Mouse (Mus musculus): ENCODE measurements at regions not wholly inside any gene's neighbourhood (a gene's known extent, or its start where the extent isn't known, plus 50 kb on each side); places are given as distances from the start of the nearest gene placed in this dataset.

GRCm38 (mm10) chr3:57910020-57910419 is 62.1 kb upstream of the Pfn2 start:
- H3K9me3 ChIP-seq (ENCODE audit: control insufficient read depth, low read length): no peaks in the 10 kb centered on the region
- H3K9ac ChIP-seq (ENCODE audit: low read length): no peak overlapping the region
- H3K4me1 ChIP-seq (ENCODE audit: control insufficient read depth, insufficient read depth, low read length): no peaks in the 10 kb centered on the region
- no peaks in the 10 kb centered on the region for H3K36me3 ChIP-seq (ENCODE audit: control insufficient read depth, insufficient read depth, low read length)
- no peak overlapping the region for H3K27ac ChIP-seq (ENCODE audit: low read depth, low read length)
- H3K4me3 ChIP-seq (ENCODE audit: low read depth, low read length): no peak overlapping the region
- no peak for DNase-seq (ENCODE audit: low spot score)
- no peak for ATAC-seq (ENCODE audit: insufficient read depth, low FRiP score, low TSS enrichment)
- H3K27me3 ChIP-seq (ENCODE audit: control insufficient read depth, insufficient read depth, low read length): no peaks in the 10 kb centered on the region
- no peak overlapping the region for H3K4me2 ChIP-seq (ENCODE audit: low read depth)

- peak overlapping the region; percentile 7; the same call in 1 of the 2 replicates for H3K4me2 ChIP-seq (ENCODE audit: low read depth)
- H3K4me3 ChIP-seq (ENCODE audit: low read depth, low read length): no peak overlapping the region
- 26% methylated on average over 16 of the region's 16 CpGs for WGBS
- no peak overlapping the region for H3K9ac ChIP-seq (ENCODE audit: low read length)
- H3K4me1 ChIP-seq (ENCODE audit: control insufficient read depth, insufficient read depth, low read length): no peaks in the 10 kb centered on the region
- peak; percentile 11 for DNase-seq (ENCODE audit: low spot score)
- no peaks in the 10 kb centered on the region for H3K36me3 ChIP-seq (ENCODE audit: control insufficient read depth, insufficient read depth, low read length)
- H3K27ac ChIP-seq (ENCODE audit: low read depth, low read length): no peak overlapping the region
- H3K27me3 ChIP-seq (ENCODE audit: control insufficient read depth, insufficient read depth, low read length): no peaks in the 10 kb centered on the region
- no peaks in the 10 kb centered on the region for H3K9me3 ChIP-seq (ENCODE audit: control insufficient read depth, low read length)
- no peak for ATAC-seq (ENCODE audit: insufficient read depth, low FRiP score, low TSS enrichment)
Observed at GRCm38 (mm10) chr3:57911831-57912596, 64.1 kb upstream of the Pfn2 start.

GRCm38 (mm10) chr3:57912650-57913343 is 64.9 kb upstream of the Pfn2 start:
- Histone ChIP-seq H3K27me3 (ENCODE audit: control insufficient read depth, insufficient read depth, low read length) (no peaks in the 10 kb centered on the region), H3K27ac (ENCODE audit: low read depth, low read length) (no peak overlapping the region), H3K9me3 (ENCODE audit: control insufficient read depth, low read length) (no peaks in the 10 kb centered on the region), H3K4me2 (ENCODE audit: low read depth) (no peak overlapping the region), H3K4me1 (ENCODE audit: control insufficient read depth, insufficient read depth, low read length) (no peaks in the 10 kb centered on the region), H3K36me3 (ENCODE audit: control insufficient read depth, insufficient read depth, low read length) (no peaks in the 10 kb centered on the region), H3K4me3 (ENCODE audit: low read depth, low read length) (no peak overlapping the region), H3K9ac (ENCODE audit: low read length) (no peak overlapping the region)
- no peak for ATAC-seq (ENCODE audit: insufficient read depth, low FRiP score, low TSS enrichment)
- no peak for DNase-seq (ENCODE audit: low spot score)
- 57% methylated on average over 7 of the region's 7 CpGs for WGBS

- Histone ChIP-seq H3K4me2 (ENCODE audit: low read depth) (no peak overlapping the region), H3K4me3 (ENCODE audit: low read depth, low read length) (no peak overlapping the region), H3K36me3 (ENCODE audit: control insufficient read depth, insufficient read depth, low read length) (no peaks in the 10 kb centered on the region), H3K27ac (ENCODE audit: low read depth, low read length) (no peak overlapping the region), H3K4me1 (ENCODE audit: control insufficient read depth, insufficient read depth, low read length) (no peaks in the 10 kb centered on the region), H3K27me3 (ENCODE audit: control insufficient read depth, insufficient read depth, low read length) (no peaks in the 10 kb centered on the region), H3K9ac (ENCODE audit: low read length) (no peak overlapping the region), H3K9me3 (ENCODE audit: control insufficient read depth, low read length) (no peaks in the 10 kb centered on the region)
- DNase-seq (ENCODE audit: low spot score) (no peak), ATAC-seq (ENCODE audit: insufficient read depth, low FRiP score, low TSS enrichment) (no peak)
- 90% methylated on average over 3 of the region's 3 CpGs for WGBS
Observed at GRCm38 (mm10) chr3:57914687-57915086, 66.8 kb upstream of the Pfn2 start.

- 59% methylated on average over 2 of the region's 2 CpGs for WGBS
- no peak for DNase-seq (ENCODE audit: low spot score)
- Histone ChIP-seq H3K4me3 (ENCODE audit: low read depth, low read length) (no peak overlapping the region), H3K27ac (ENCODE audit: low read depth, low read length) (no peak overlapping the region), H3K9me3 (ENCODE audit: control insufficient read depth, low read length) (no peaks in the 10 kb centered on the region), H3K4me1 (ENCODE audit: control insufficient read depth, insufficient read depth, low read length) (no peaks in the 10 kb centered on the region), H3K27me3 (ENCODE audit: control insufficient read depth, insufficient read depth, low read length) (no peaks in the 10 kb centered on the region), H3K9ac (ENCODE audit: low read length) (no peak overlapping the region), H3K36me3 (ENCODE audit: control insufficient read depth, insufficient read depth, low read length) (no peaks in the 10 kb centered on the region), H3K4me2 (ENCODE audit: low read depth) (no peak overlapping the region)
- no peak for ATAC-seq (ENCODE audit: insufficient read depth, low FRiP score, low TSS enrichment)
Observed at GRCm38 (mm10) chr3:57918913-57919312, 71.0 kb upstream of the Pfn2 start.

GRCm38 (mm10) chr3:57919390-57920089 is 71.7 kb upstream of the Pfn2 start:
- no peak overlapping the region for H3K4me2 ChIP-seq (ENCODE audit: low read depth)
- 46% methylated on average over 5 of the region's 5 CpGs for WGBS
- no peak overlapping the region for H3K4me3 ChIP-seq (ENCODE audit: low read depth, low read length)
- H3K4me1 ChIP-seq (ENCODE audit: control insufficient read depth, insufficient read depth, low read length): no peaks in the 10 kb centered on the region
- ATAC-seq (ENCODE audit: insufficient read depth, low FRiP score, low TSS enrichment) (no peak), DNase-seq (ENCODE audit: low spot score) (no peak)
- no peak overlapping the region for H3K9ac ChIP-seq (ENCODE audit: low read length)
- H3K27me3 ChIP-seq (ENCODE audit: control insufficient read depth, insufficient read depth, low read length): no peaks in the 10 kb centered on the region
- H3K9me3 ChIP-seq (ENCODE audit: control insufficient read depth, low read length): no peaks in the 10 kb centered on the region
- H3K36me3 ChIP-seq (ENCODE audit: control insufficient read depth, insufficient read depth, low read length): no peaks in the 10 kb centered on the region
- no peak overlapping the region for H3K27ac ChIP-seq (ENCODE audit: low read depth, low read length)

GRCm38 (mm10) chr3:57920090-57920432 is 72.2 kb upstream of the Pfn2 start:
- Histone ChIP-seq H3K4me1 (ENCODE audit: control insufficient read depth, insufficient read depth, low read length) (no peaks in the 10 kb centered on the region), H3K36me3 (ENCODE audit: control insufficient read depth, insufficient read depth, low read length) (no peaks in the 10 kb centered on the region), H3K4me2 (ENCODE audit: low read depth) (no peak overlapping the region), H3K4me3 (ENCODE audit: low read depth, low read length) (no peak overlapping the region), H3K27me3 (ENCODE audit: control insufficient read depth, insufficient read depth, low read length) (no peaks in the 10 kb centered on the region), H3K9ac (ENCODE audit: low read length) (no peak overlapping the region), H3K9me3 (ENCODE audit: control insufficient read depth, low read length) (no peaks in the 10 kb centered on the region), H3K27ac (ENCODE audit: low read depth, low read length) (no peak overlapping the region)
- ATAC-seq (ENCODE audit: insufficient read depth, low FRiP score, low TSS enrichment) (no peak), DNase-seq (ENCODE audit: low spot score) (no peak)
- 38% methylated on average over 1 of the region's 1 CpGs for WGBS

GRCm38 (mm10) chr3:57921071-57921882 is 73.4 kb upstream of the Pfn2 start:
- H3K4me2 ChIP-seq (ENCODE audit: low read depth): no peak overlapping the region
- H3K27me3 ChIP-seq (ENCODE audit: control insufficient read depth, insufficient read depth, low read length): no peaks in the 10 kb centered on the region
- H3K9ac ChIP-seq (ENCODE audit: low read length): no peak overlapping the region
- no peaks in the 10 kb centered on the region for H3K36me3 ChIP-seq (ENCODE audit: control insufficient read depth, insufficient read depth, low read length)
- H3K4me3 ChIP-seq (ENCODE audit: low read depth, low read length): no peak overlapping the region
- no peak overlapping the region for H3K27ac ChIP-seq (ENCODE audit: low read depth, low read length)
- DNase-seq (ENCODE audit: low spot score): no peak
- H3K9me3 ChIP-seq (ENCODE audit: control insufficient read depth, low read length): no peaks in the 10 kb centered on the region
- no peak for ATAC-seq (ENCODE audit: insufficient read depth, low FRiP score, low TSS enrichment)
- WGBS: 80% methylated on average over 2 of the region's 2 CpGs
- no peaks in the 10 kb centered on the region for H3K4me1 ChIP-seq (ENCODE audit: control insufficient read depth, insufficient read depth, low read length)

Data from neural tube, embryonic 11.5 days (tissue).